Mouse (Mus musculus): Measurements from ENCODE around the gene Itgae.
A peak's percentile ranks its signal among the peaks of the same experiment; 100 is the strongest.

Itgae gene

GRCm38 (mm10) chr11:73090283-73090682 lies at the start of gene Itgae:
Itgae (plus strand) TSS chr11:73090583.
- no peak for DNase-seq (ENCODE audit: low read depth, low spot score)

- no peak for DNase-seq (ENCODE audit: low read depth, low spot score)
Measured at GRCm38 (mm10) chr11:73044229-73044755, 46.1 kb upstream of the Itgae start.

DNA sequence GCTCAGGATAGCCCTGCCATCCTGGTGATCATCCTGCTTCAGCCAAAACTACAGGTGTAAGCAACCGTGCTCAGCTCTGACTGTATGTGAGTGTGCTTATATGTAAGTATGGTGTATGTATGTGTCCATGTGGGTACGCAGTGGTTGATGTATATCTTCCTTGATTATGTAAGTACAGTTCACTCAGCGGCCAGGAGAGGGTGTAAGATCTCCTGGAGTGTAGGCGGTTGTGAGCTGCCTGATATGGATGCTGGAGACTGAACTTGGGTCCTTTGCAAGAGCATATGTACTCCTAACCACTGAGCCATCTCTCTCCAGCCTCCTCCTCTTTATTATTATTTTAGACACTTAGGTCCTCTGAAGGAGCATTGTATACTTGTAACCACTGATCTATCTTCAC lies 45.6 kb upstream of the Itgae start:
- peak; percentile 60 for DNase-seq (ENCODE audit: low read depth, low spot score)

DNA sequence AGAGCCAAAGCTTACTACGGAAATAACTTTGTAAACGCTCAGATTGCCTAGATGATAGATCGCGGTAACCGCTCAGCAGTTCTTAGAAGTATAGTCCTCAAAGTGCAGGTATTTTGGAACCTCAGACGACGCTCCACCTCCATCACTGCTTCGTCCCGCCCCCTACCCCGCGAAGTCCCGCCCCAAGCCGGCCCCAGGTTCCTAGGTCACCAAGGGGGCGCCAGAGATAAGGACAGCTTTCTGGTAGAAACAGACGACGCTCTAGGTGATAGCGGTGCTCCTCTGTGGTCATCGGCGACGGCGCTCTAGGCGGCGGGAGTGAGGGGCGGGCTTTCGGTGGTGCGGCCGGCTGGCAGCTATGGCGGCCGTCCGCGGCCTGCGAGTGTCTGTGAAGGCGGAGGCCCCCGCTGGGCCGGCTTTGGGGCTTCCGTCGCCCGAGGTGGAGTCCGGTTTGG lies 42.8 kb upstream of the Itgae start, which contains the start of gene Ncbp3:
Gene Ncbp3, plus strand, starts transcription at position 242 of the 455 bp plus-strand sequence.
- peak; percentile 99 for DNase-seq (ENCODE audit: low read depth, low spot score)

DNA sequence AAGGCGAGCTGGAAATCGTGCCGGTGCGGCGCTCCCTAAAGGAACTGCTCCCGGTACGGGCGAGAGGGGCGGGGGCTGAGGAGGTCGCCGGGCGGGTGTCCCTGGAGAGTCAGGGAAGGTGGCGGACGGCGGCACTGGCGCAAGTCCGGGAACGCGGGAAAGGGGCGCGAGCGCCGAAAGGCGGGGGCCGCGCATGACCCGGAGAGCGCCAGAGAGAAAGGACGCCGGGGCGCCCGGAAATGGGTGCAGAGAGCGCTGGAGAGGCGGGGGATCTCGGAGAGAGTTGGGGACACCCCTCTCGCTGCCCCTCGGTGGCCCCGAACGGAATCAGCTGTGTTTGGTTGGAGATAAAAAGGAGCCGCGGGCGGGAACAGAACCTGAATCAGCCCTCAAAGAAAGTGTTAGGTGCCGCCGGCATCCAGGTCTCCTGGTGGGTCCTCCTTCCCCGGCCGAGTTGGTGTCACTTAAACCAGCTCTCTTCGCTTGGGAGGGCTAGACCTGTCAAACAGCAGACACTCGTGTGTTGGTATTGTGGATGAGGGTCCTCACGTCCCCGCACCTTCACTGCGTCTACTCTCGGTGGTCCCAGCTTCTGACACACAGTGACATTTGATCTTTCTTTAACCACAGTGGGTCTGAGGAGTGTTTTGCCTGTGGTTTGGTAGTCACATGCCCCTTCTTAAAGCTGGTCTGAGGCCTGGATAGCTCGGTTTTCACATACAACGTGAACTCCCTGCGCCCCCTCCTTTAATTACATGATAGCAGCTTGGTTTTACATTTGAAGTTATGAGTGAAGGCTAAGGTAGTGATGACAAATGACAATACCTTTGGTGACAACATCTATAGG lies 42.1 kb upstream of the Itgae start:
- no peak for DNase-seq (ENCODE audit: low read depth, low spot score)

DNA sequence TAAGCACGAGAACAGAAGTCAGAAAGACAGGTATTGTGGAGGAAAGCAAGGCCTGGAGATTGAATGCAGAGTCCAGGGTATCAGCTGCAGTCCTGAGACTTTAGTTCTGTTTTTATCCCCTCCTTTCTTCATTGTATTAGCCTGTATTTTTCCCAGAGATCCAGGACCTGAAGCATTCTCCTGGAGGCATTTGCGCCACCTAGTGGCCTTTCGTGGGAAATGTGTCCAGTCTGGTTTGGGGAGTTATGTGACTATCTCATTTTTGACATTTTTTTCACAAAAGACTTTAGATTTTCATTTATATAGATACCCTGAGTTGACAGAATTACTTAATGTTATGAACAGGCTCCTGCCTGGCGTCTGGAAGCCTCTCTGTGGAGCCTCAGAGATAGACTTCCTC lies 41.0 kb upstream of the Itgae start:
- peak; percentile 77 for DNase-seq (ENCODE audit: low read depth, low spot score)

GRCm38 (mm10) chr11:73052795-73053194 lies 37.6 kb upstream of the Itgae start:
- DNase-seq (ENCODE audit: low read depth, low spot score) = no peak

GRCm38 (mm10) chr11:73057701-73058100 lies 32.7 kb upstream of the Itgae start:
- no peak for DNase-seq (ENCODE audit: low read depth, low spot score)

DNA sequence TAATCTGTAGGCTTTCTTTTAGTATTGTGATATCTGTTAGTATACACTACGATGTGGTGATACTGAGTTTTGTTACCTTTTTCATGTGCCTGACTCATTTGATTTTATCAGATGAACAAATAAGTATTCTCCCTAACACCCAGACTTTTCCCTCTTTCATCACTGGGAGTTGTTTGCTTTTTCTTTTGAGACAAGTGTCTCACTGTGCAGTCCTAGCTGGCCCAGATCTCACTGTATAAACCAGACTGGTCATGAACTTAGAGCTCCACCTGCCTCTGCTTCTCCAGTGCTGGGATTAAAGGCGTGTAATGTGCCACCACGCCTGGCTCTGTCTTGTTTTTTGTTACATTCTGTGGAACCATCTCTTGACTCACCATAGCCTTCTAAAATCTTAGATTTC lies 30.8 kb upstream of the Itgae start:
- DNase-seq (ENCODE audit: low read depth, low spot score) = no peak

- no peak for DNase-seq (ENCODE audit: low read depth, low spot score)
Measured at GRCm38 (mm10) chr11:73061413-73061812, 29.0 kb upstream of the Itgae start.

DNA sequence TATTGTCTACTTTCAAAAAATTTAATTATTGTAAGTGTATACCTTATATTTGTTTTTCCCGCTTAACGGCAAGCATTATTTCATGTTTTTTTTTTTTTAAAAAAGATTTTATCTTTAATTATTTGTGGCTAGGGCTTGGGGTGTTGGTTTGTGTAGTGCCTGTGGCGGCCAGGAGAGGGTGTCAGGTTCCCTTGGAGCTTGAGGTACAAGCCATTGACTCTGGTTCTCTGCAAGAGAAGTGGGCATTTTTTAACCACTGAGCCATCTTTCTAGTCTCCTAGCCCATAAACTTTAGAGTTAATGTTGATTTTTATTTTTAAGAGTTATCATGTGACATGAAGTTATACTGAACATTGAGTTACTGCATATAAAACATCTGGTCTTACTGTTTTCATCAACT lies 18.5 kb upstream of the Itgae start:
- DNase-seq (ENCODE audit: low read depth, low spot score) = peak; percentile 18

- DNase-seq (ENCODE audit: low read depth, low spot score) = no peak
Measured at GRCm38 (mm10) chr11:73076295-73076694, 14.1 kb upstream of the Itgae start.

DNA sequence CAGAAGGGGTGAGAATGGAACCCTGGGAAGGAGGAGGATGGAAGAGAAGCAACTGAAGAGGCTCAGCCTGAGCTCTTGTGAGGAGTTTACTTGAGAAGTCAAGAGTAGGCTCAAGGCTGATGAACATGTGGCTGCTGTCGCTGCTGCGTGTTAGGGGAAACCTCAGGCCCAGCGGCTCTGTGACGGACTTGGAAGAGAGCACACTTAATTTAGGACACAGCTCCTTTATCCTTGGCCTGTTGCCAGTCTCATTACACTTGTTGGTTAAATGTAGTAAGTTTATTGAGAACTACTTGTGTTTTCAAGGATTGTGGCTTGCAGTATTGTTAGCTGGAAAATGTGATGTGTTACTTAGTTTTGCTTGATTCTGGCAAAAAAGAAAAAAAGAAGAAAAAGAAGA lies 13.7 kb upstream of the Itgae start:
- DNase-seq (ENCODE audit: low read depth, low spot score) = no peak

DNA sequence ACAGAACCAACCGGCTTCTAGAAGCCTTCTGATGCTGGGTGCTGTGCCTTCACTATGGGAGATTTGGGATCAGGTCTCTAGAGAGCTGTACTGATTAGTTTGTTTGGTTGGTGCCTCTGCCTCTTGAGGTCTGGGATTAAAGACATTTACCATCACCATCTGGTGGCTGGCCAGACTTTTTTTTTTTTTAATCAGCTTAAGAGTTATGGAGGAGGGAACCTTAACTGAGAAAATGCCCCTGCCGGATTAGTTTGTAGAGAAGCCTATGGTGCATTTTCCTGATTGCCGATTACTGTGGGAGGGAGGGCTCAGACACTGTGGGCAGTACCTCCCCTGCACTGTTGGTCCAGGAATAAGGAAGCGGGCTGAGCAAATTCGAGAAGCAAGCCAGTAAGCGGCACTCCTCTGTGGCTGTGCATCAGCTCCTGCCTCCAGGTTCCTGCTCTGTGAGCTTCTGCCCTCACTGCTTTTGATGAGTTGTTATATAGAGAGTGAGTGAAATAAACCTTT lies 13.1 kb upstream of the Itgae start:
- no peak for DNase-seq (ENCODE audit: low read depth, low spot score)

DNA sequence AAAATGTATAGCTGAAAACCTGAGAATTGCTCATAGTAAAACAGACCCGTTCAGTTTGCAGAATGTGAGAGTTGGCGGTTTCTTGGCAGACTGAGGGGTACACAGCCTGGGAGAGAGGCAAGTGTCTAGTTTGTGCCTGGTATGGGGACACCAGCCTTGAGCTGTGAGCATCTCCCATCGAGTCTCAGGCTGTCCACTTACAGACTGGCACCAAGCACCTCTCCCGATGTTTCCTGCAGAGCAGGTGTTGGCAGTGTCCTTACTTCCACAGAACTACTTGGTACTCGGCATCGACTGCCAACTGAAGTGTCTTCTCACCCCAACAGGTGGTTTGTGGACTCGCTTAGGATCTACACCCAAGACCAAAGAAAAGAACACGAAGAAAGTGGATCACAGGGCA lies 11.8 kb upstream of the Itgae start:
- no peak for DNase-seq (ENCODE audit: low read depth, low spot score)

DNA sequence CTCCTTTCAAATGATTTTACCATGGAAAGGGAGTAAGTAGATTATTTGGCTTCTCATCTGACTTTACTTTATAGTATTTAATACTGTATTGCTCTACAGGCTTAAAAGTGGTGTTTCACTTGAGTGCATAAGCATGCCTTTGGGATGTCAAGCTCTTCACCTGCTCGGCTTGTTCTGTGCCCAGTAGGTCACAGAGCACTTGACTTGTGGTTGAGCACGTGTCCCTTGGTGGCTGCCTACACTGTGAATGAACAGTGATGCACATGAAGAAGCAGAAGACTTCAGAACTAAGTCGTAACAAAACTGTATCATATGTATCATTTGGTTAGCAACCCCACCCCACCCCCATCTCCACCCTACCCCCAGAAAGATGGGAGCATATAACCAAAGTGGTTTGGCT lies 10.1 kb upstream of the Itgae start:
- no peak for DNase-seq (ENCODE audit: low read depth, low spot score)

GRCm38 (mm10) chr11:73084303-73084702 lies 6.1 kb upstream of the Itgae start:
- no peak for DNase-seq (ENCODE audit: low read depth, low spot score)

- DNase-seq (ENCODE audit: low read depth, low spot score) = no peak
Measured at GRCm38 (mm10) chr11:73084804-73085231, 5.6 kb upstream of the Itgae start.

DNA sequence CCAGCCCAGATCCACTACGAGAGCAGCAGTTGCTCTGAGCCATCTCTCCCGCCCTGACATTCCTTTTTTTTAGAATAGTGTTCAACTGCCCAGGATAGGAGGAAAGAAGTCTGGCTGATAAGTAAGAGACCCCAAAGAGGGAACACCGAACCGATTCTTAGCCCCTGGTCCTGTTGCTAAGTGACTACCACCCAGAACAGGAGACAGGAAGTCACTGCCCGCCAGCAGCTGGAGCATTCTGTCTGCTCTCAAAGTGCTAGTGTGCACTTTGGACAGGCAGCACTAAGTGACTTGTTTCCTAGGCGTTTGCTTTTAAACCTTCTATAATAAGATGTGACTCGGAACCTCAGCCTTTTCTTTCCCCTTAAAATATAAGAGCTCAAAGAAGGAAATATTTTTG lies 5.0 kb upstream of the Itgae start:
- no peak for DNase-seq (ENCODE audit: low read depth, low spot score)

- no peak for DNase-seq (ENCODE audit: low read depth, low spot score)
Measured at GRCm38 (mm10) chr11:73087700-73088480, 2.5 kb upstream of the Itgae start.

- DNase-seq (ENCODE audit: low read depth, low spot score) = no peak
Measured at GRCm38 (mm10) chr11:73090826-73091225, 443 bp downstream of the Itgae start.

GRCm38 (mm10) chr11:73092057-73092456 lies 1.7 kb downstream of the Itgae start:
- no peak for DNase-seq (ENCODE audit: low read depth, low spot score)
